Mouse (Mus musculus) Patski (cell line): ENCODE measurements at regions not wholly inside any gene's neighbourhood (a gene's known extent, or its start where the extent isn't known, plus 50 kb on each side); places are given as distances from the start of the nearest gene placed in this dataset.

Source experiments
- ATAC-seq: fragments of 100-300 bp; one replicate; pipeline ENCODE4 v1.8.0; 2021
- CTCF ChIA-PET: fragments of 350-600 bp; sonication (Branson Sonifier 250); formaldehyde crosslinking; loops from one replicate; lab custom pipeline; 2022; ENCODE audit warnings: inconsistent platforms; lab: Charles Lee
- POLR2A ChIA-PET: fragments of 350-600 bp; sonication (Branson Sonifier 250); formaldehyde crosslinking; loops from one replicate; lab custom pipeline; 2022; ENCODE audit warnings: antibody characterized with exemption, inconsistent platforms; lab: Charles Lee
- DNase-seq: peaks from one replicate; pipeline ENCODE4 v3.0.0-alpha.2; 2011; ENCODE audit warnings: low read depth, low spot score
- H3K27me3 ChIP-seq: fragments of 371-371 bp; one replicate; pipeline ENCODE4 v1.5.1; 2021
- CTCF ChIP-seq: fragments of 100-300 bp; IDR thresholded peaks from one replicate; pipeline ENCODE4 v1.5.1; 2021
- in situ Hi-C: fragments of 300-500 bp; cut with MboI; formaldehyde crosslinking; loops from 3 replicates; pipeline ENCODE4 v1.11.1; 2018; ENCODE audit warnings: low pct_unique_long_range_greater_than_20kb, mixed read lengths

- DNase-seq: no peak
- TF ChIP-seq CTCF: no peak
- in situ Hi-C loops: no loop called here
- no peak for ATAC-seq
- ChIA-PET POLR2A (no interaction called here), CTCF (interaction anchor here (1.7 to 2.0 kb wide), 3 partner anchors 11 to 16 kb away, joined by 5 read pairs; no protein-coding TSS in a partner anchor)
- peaks cover 66% of the 10 kb centered on the region for H3K27me3 ChIP-seq
Observed at GRCm38 (mm10) chr5:58286680-58287223, 569.0 kb downstream of the Pcdh7 start.

- no peak for TF ChIP-seq CTCF
- ATAC-seq (no peak), DNase-seq (no peak)
- ChIA-PET POLR2A (no interaction called here), CTCF (no interaction called here)
- in situ Hi-C loops: no loop called here
- H3K27me3 ChIP-seq: peaks cover 54% of the 10 kb centered on the region
Observed at GRCm38 (mm10) chr5:58291261-58291660, 573.5 kb downstream of the Pcdh7 start.

- CTCF ChIA-PET: no interaction called here
- no peak for TF ChIP-seq CTCF
- H3K27me3 ChIP-seq: peaks cover 50% of the 10 kb centered on the region
- POLR2A ChIA-PET: no interaction called here
- in situ Hi-C loops: no loop called here
- ATAC-seq (no peak), DNase-seq (no peak)
Observed at GRCm38 (mm10) chr5:58294903-58295302, 577.1 kb downstream of the Pcdh7 start.

- ATAC-seq: no peak
- TF ChIP-seq CTCF: no peak
- ChIA-PET POLR2A (no interaction called here), CTCF (no interaction called here)
- DNase-seq: no peak
- H3K27me3 ChIP-seq: peaks cover 52% of the 10 kb centered on the region
- in situ Hi-C loops: no loop called here
Observed at GRCm38 (mm10) chr5:58331356-58331755, 613.6 kb downstream of the Pcdh7 start.
